Mouse (Mus musculus) small intestine, adult 2 months (tissue): Measurements from ENCODE around the gene Atg4b.

Experiments used
- CTCF ChIP-seq: fragments of 200-500 bp; IDR thresholded peaks from 2 replicates; pipeline ENCODE4 v1.5.1; 2012; ENCODE audit warnings: low read depth, mild to moderate bottlenecking, control low read depth, inconsistent platforms, low read length, moderate library complexity, mixed read lengths; ENCODE audit not compliant: insufficient replicate concordance, insufficient read length; ENCODE audit errors: extremely low read depth
- POLR2A ChIP-seq: fragments of 200-500 bp; IDR thresholded peaks from 2 replicates; pipeline ENCODE4 v1.6.1; 2012; ENCODE audit warnings: low read depth, mild to moderate bottlenecking, control low read depth, inconsistent platforms, low read length, moderate library complexity

- TF ChIP-seq CTCF (peak; percentile 8; the same call in 1 of the 2 replicates), POLR2A (no peak)
These were observed 74.7 kb downstream of the Atg4b start for GRCm38 (mm10) chr1:93825771-93826539.
